Mouse (Mus musculus) thymus, adult 2 months (tissue): ENCODE data around the gene Tubb1. TPM values are rescaled to one million over a fixed set of nuclear protein-coding genes. Genes with fewer than 3 reads are reported as not detected.

Experiments
- DNase-seq: peaks from one replicate; pipeline ENCODE4 v3.0.0; 2021
- H3K27ac ChIP-seq: fragments of 200-500 bp; 2 replicates; pipeline ENCODE4 v1.5.1; 2012; ENCODE audit warnings: low read length, control low read depth; ENCODE audit not compliant: control insufficient read depth, insufficient read depth
- H3K27me3 ChIP-seq: fragments of 200-500 bp; 2 replicates; pipeline ENCODE4 v1.6.1; 2012; ENCODE audit warnings: mild to moderate bottlenecking, low read length, moderate library complexity, mixed read lengths; ENCODE audit not compliant: control insufficient read depth, insufficient read depth
- H3K36me3 ChIP-seq: fragments of 200-500 bp; 2 replicates; pipeline ENCODE4 v1.6.1; 2012; ENCODE audit warnings: mild to moderate bottlenecking, low read length, moderate library complexity; ENCODE audit not compliant: control insufficient read depth, insufficient read depth
- H3K4me1 ChIP-seq: fragments of 200-500 bp; replicated peaks from 2 replicates; pipeline ENCODE4 v1.6.1; 2012; ENCODE audit warnings: low read length; ENCODE audit not compliant: control insufficient read depth, insufficient read depth
- H3K4me3 ChIP-seq: fragments of 200-500 bp; 2 replicates; pipeline ENCODE4 v1.5.1; 2012; ENCODE audit warnings: mild to moderate bottlenecking, low read length, control low read depth, moderate library complexity; ENCODE audit not compliant: control insufficient read depth, insufficient read depth
- CTCF ChIP-seq: fragments of 200-500 bp; IDR thresholded peaks from 2 replicates; pipeline ENCODE4 v1.5.1; 2012; ENCODE audit warnings: mild to moderate bottlenecking, control low read depth, low read length, moderate library complexity, borderline replicate concordance; ENCODE audit not compliant: control insufficient read depth, poor library complexity, insufficient read depth; ENCODE audit errors: extremely low read depth
- POLR2A ChIP-seq: fragments of 200-500 bp; IDR thresholded peaks from 2 replicates; pipeline ENCODE4 v1.6.1; 2012; ENCODE audit warnings: mild to moderate bottlenecking, low read length, control low read depth, moderate library complexity; ENCODE audit not compliant: control insufficient read depth, poor library complexity, insufficient read depth; ENCODE audit errors: extremely low read depth
- WGBS: fragments of 180-500 bp; shearing (Covaris S2); methylation state at CpG from one replicate; pipeline ENCODE4 v1.1.7; 2018; 5-methylcytosine and 5-hydroxymethylcytosine counted together
- polyA plus RNA-seq: library from polyadenylated mRNA; depleted of rRNA; stranded (reverse); fragments of >200 nt; gene quantifications from 2 replicates; pipeline ENCODE4 v1.2.3, GENCODE M21; 2012

The Tubb1 gene
- polyA plus RNA-seq, 1 experiment, result 1.6 TPM

- WGBS, result 85% methylated on average over 4 of the region's 4 CpGs
- H3K27ac ChIP-seq, result no peak overlapping the region
- H3K36me3 ChIP-seq, result no peaks in the 10 kb centered on the region
- H3K27me3 ChIP-seq, result no peaks in the 10 kb centered on the region
- H3K4me1 ChIP-seq, result peaks cover 28% of the 10 kb centered on the region
- TF ChIP-seq CTCF, result no peak
- no peak for TF ChIP-seq POLR2A
- no peak overlapping the region for H3K4me3 ChIP-seq
- DNase-seq, result no peak
Observed at GRCm38 (mm10) chr2:174441898-174442297, 8.6 kb upstream of the Tubb1 start.

GRCm38 (mm10) chr2:174442460-174442859 is 8.0 kb upstream of the Tubb1 start:
- DNase-seq, result no peak
- Histone ChIP-seq H3K4me1 (peaks cover 23% of the 10 kb centered on the region), H3K27ac (no peak overlapping the region), H3K36me3 (no peaks in the 10 kb centered on the region), H3K27me3 (no peaks in the 10 kb centered on the region), H3K4me3 (no peak overlapping the region)
- WGBS, result 79% methylated on average over 9 of the region's 9 CpGs
- TF ChIP-seq CTCF (no peak), POLR2A (no peak)

GRCm38 (mm10) chr2:174443046-174443445 is 7.4 kb upstream of the Tubb1 start:
- H3K36me3 ChIP-seq, result no peaks in the 10 kb centered on the region
- DNase-seq, result no peak
- no peak overlapping the region for H3K4me3 ChIP-seq
- no peak overlapping the region for H3K27ac ChIP-seq
- H3K27me3 ChIP-seq, result no peaks in the 10 kb centered on the region
- peaks cover 17% of the 10 kb centered on the region for H3K4me1 ChIP-seq
- TF ChIP-seq CTCF, result no peak
- TF ChIP-seq POLR2A, result no peak
- 82% methylated on average over 2 of the region's 2 CpGs for WGBS

DNA sequence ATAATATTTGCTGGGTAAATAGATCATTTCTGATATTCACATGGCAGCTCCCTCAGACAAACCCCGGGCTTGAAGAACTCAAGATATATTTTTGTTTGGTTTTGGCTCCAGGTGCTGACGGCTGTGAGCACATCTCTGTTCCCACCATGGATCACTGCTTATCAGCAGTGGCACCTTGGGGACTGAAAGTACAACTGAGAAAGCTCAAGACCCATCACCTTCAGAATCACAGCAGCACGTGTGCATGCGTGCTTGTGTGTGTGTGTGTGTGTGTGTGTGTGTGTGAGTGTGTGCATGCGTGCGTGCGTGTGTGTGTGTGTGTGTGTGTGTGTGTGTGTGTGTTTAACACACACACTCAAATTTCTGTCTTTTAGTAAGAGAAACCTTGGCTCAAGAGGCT is 6.1 kb upstream of the Tubb1 start:
- peaks cover 8% of the 10 kb centered on the region; the same call in 1 of the 2 replicates for H3K4me1 ChIP-seq
- TF ChIP-seq CTCF (no peak), POLR2A (no peak)
- H3K27me3 ChIP-seq, result no peaks in the 10 kb centered on the region
- WGBS, result 88% methylated on average over 7 of the region's 7 CpGs
- no peaks in the 10 kb centered on the region for H3K36me3 ChIP-seq
- H3K4me3 ChIP-seq, result no peak overlapping the region
- no peak for DNase-seq
- no peak overlapping the region for H3K27ac ChIP-seq

GRCm38 (mm10) chr2:174445018-174445417 is 5.5 kb upstream of the Tubb1 start:
- Histone ChIP-seq H3K4me1 (peaks cover 8% of the 10 kb centered on the region; the same call in 1 of the 2 replicates), H3K36me3 (no peaks in the 10 kb centered on the region), H3K4me3 (no peak overlapping the region), H3K27ac (no peak overlapping the region), H3K27me3 (no peaks in the 10 kb centered on the region)
- no peak for TF ChIP-seq POLR2A
- TF ChIP-seq CTCF, result no peak
- DNase-seq, result no peak
- WGBS, result 83% methylated on average over 6 of the region's 6 CpGs

DNA sequence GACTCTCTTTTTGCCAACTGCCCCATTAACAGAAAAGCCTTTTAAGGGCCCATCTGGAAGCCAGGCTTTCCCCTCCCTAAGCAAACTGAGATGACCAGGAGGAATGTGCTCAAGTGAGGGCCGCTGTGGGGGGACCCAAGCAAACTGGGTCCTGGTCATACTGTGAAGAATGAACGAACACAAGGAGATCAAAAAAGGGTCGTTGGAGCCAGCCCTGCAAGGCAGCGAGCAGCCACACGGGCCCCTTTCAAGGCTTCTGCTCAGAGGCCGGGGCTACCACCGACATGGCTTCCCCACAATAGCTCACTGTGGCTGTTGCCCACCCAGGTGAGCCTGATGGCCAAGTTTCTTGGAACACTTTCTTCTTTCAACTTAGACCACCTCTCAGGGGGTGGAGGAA is 4.0 kb upstream of the Tubb1 start:
- 79% methylated on average over 7 of the region's 7 CpGs for WGBS
- TF ChIP-seq CTCF, result no peak
- TF ChIP-seq POLR2A, result no peak
- H3K27me3 ChIP-seq, result no peaks in the 10 kb centered on the region
- no peak overlapping the region for H3K27ac ChIP-seq
- no peak for DNase-seq
- no peak overlapping the region for H3K4me3 ChIP-seq
- H3K4me1 ChIP-seq, result peaks cover 4% of the 10 kb centered on the region; the same call in 1 of the 2 replicates
- no peaks in the 10 kb centered on the region for H3K36me3 ChIP-seq

DNA sequence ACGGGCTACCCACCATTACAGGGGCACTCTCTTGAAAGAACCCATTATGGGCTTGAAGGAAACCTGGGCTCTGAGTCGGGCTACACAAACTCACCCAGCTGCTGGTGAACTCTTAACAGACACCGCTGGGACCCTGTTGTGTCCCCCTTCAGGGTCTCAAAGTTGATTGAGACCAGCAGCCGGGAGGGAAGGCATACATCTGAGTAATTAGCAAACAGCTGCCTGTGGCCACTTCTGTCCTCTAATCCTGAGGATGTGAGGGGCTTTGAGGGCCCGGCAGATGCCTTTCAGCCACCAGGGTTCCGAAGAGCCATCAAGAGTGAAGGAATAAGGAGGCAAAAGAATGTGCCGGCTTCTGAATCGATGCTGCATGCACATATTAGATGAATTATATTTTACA is 3.6 kb upstream of the Tubb1 start:
- Histone ChIP-seq H3K27ac (no peak overlapping the region), H3K36me3 (no peaks in the 10 kb centered on the region), H3K27me3 (no peaks in the 10 kb centered on the region), H3K4me1 (no peaks in the 10 kb centered on the region), H3K4me3 (no peak overlapping the region)
- TF ChIP-seq POLR2A (no peak), CTCF (no peak)
- 94% methylated on average over 8 of the region's 8 CpGs for WGBS
- DNase-seq, result no peak
